Mouse (Mus musculus) CH12.LX (cell line): ENCODE measurements at regions not wholly inside any gene's neighbourhood (a gene's known extent, or its start where the extent isn't known, plus 50 kb on each side); places are given as distances from the start of the nearest gene placed in this dataset.

Experiments used
- DNase-seq: peaks from one replicate; pipeline ENCODE4 v3.0.0-alpha.2; 2013; ENCODE audit errors: extremely low read depth
- H3K27ac ChIP-seq: 2 replicates; pipeline ENCODE4 v1.5.1; 2012; ENCODE audit warnings: low read depth, mild to moderate bottlenecking, control low read depth, moderate library complexity; ENCODE audit not compliant: insufficient read depth
- H3K27me3 ChIP-seq: replicated peaks from 2 replicates; pipeline ENCODE3; 2012; ENCODE audit warnings: inconsistent platforms
- H3K36me3 ChIP-seq, 2 experiments: replicated peaks in 1 of 2; 2 replicates each; pipeline versions ENCODE3 to v1.6.1; 2012; ENCODE audit warnings: inconsistent platforms in 1 of 2, low read length in 1 of 2, mild to moderate bottlenecking in 1 of 2, mixed read lengths in 1 of 2, moderate library complexity in 1 of 2; ENCODE audit not compliant: control insufficient read depth in 1 of 2, insufficient read depth in 1 of 2
- H3K4me1 ChIP-seq, 2 experiments: 2 replicates each; pipeline ENCODE4 v1.6.1; 2012; ENCODE audit warnings: inconsistent platforms in 1 of 2, moderate library complexity in 1 of 2; ENCODE audit not compliant: insufficient read depth in 2 of 2, control insufficient read depth in 1 of 2
- H3K4me2 ChIP-seq: 2 replicates; pipeline ENCODE4 v1.6.1; 2012; ENCODE audit warnings: low read depth, mild to moderate bottlenecking, control low read depth; ENCODE audit not compliant: poor library complexity, insufficient read depth, severe bottlenecking
- H3K4me3 ChIP-seq, 3 experiments: fragments of 150-350 bp in 1 of 3; sonication (generic) in 1 of 3; replicated peaks in 1 of 3; 2 replicates each; pipeline versions ENCODE3 to v1.5.1; 2011 to 2012; ENCODE audit warnings: low read depth in 2 of 3, low read length in 2 of 3, mild to moderate bottlenecking in 2 of 3, moderate library complexity in 2 of 3, control low read depth in 1 of 3, improper control_type of control experiment in 1 of 3, inconsistent platforms in 1 of 3, mixed read lengths in 1 of 3; ENCODE audit not compliant: poor library complexity in 1 of 3
- H3K79me2 ChIP-seq: replicated peaks from 2 replicates; pipeline ENCODE4 v1.6.1; 2012; ENCODE audit warnings: mild to moderate bottlenecking, moderate library complexity; ENCODE audit not compliant: control insufficient read depth, poor library complexity, insufficient read depth, severe bottlenecking; ENCODE audit errors: extremely low read depth
- H3K9ac ChIP-seq: 2 replicates; pipeline ENCODE4 v1.6.1; 2012; ENCODE audit warnings: low read depth, mild to moderate bottlenecking, control low read depth, moderate library complexity; ENCODE audit not compliant: insufficient read depth
- H3K9me3 ChIP-seq: replicated peaks from 2 replicates; pipeline ENCODE3; 2012; ENCODE audit warnings: low read length, inconsistent platforms, mixed read lengths
- CHD1 ChIP-seq: IDR thresholded peaks from 2 replicates; pipeline ENCODE4 v1.6.1; 2012; ENCODE audit warnings: low read depth, low read length, improper control_type of control experiment, inconsistent platforms
- CHD2 ChIP-seq: IDR thresholded peaks from 2 replicates; pipeline ENCODE4 v1.6.1; 2011; ENCODE audit warnings: low read length, improper control_type of control experiment
- CTCF ChIP-seq, 2 experiments: IDR thresholded peaks in 1 of 2; conservative IDR thresholded peaks in 1 of 2; 2 replicates each; pipeline ENCODE4 v1.5.1; 2011 to 2012; ENCODE audit warnings: low read depth in 2 of 2, low read length in 2 of 2, improper control_type of control experiment in 1 of 2, inconsistent platforms in 1 of 2, mild to moderate bottlenecking in 1 of 2, moderate library complexity in 1 of 2
- E2F4 ChIP-seq: IDR thresholded peaks from 2 replicates; pipeline ENCODE4 v1.6.1; 2011; ENCODE audit warnings: low read depth, low read length, improper control_type of control experiment; ENCODE audit not compliant: insufficient replicate concordance
- EP300 ChIP-seq: IDR thresholded peaks from 2 replicates; pipeline ENCODE4 v1.6.1; 2011; ENCODE audit warnings: low read length, improper control_type of control experiment
- GABPA ChIP-seq: IDR thresholded peaks from 2 replicates; pipeline ENCODE4 v1.6.1; 2012; ENCODE audit warnings: low read depth, low read length, improper control_type of control experiment, inconsistent platforms; ENCODE audit not compliant: insufficient replicate concordance
- IRF4 ChIP-seq: IDR thresholded peaks from 2 replicates; pipeline ENCODE4 v1.6.1; 2014; ENCODE audit warnings: low read depth, mild to moderate bottlenecking, inconsistent platforms, low read length, improper control_type of control experiment
- KAT2A ChIP-seq: IDR thresholded peaks from 2 replicates; pipeline ENCODE4 v1.6.1; 2012; ENCODE audit warnings: low read length, improper control_type of control experiment, inconsistent platforms; ENCODE audit not compliant: insufficient replicate concordance
- MAZ ChIP-seq: IDR thresholded peaks from 2 replicates; pipeline ENCODE4 v1.6.1; 2012; ENCODE audit warnings: low read depth, mild to moderate bottlenecking, inconsistent platforms, low read length, improper control_type of control experiment, moderate library complexity
- MXI1 ChIP-seq: IDR thresholded peaks from 2 replicates; pipeline ENCODE4 v1.6.1; 2011; ENCODE audit warnings: mild to moderate bottlenecking, low read depth, low read length, improper control_type of control experiment
- MYC ChIP-seq: IDR thresholded peaks from 2 replicates; pipeline ENCODE4 v1.6.1; 2011; ENCODE audit warnings: low read depth, mild to moderate bottlenecking, improper control_type of control experiment, low read length
- NELFE ChIP-seq: IDR thresholded peaks from 2 replicates; pipeline ENCODE4 v1.6.1; 2011; ENCODE audit warnings: low read depth, low read length, improper control_type of control experiment
- RAD21 ChIP-seq: IDR thresholded peaks from 2 replicates; pipeline ENCODE4 v1.6.1; 2011; ENCODE audit warnings: low read depth, mild to moderate bottlenecking, low read length, improper control_type of control experiment, moderate library complexity
- SMC3 ChIP-seq: IDR thresholded peaks from 2 replicates; pipeline ENCODE4 v1.6.1; 2011; ENCODE audit warnings: low read depth, low read length, improper control_type of control experiment
- TBP ChIP-seq: conservative IDR thresholded peaks from 2 replicates; pipeline ENCODE4 v1.6.1; 2011; ENCODE audit warnings: low read depth, low read length, improper control_type of control experiment
- UBTF ChIP-seq: IDR thresholded peaks from 2 replicates; pipeline ENCODE4 v1.6.1; 2012; ENCODE audit warnings: low read depth, mild to moderate bottlenecking, inconsistent platforms, low read length, improper control_type of control experiment, moderate library complexity
- USF1 ChIP-seq: IDR thresholded peaks from 2 replicates; pipeline ENCODE4 v1.6.1; 2014; ENCODE audit warnings: low read depth, mild to moderate bottlenecking, inconsistent platforms, low read length, improper control_type of control experiment
- ZC3H11A ChIP-seq: IDR thresholded peaks from 2 replicates; pipeline ENCODE4 v1.6.1; 2012; ENCODE audit warnings: low read depth, mild to moderate bottlenecking, inconsistent platforms, low read length, improper control_type of control experiment
- ZMIZ1 ChIP-seq: IDR thresholded peaks from 2 replicates; pipeline ENCODE4 v1.6.1; 2012; ENCODE audit warnings: low read depth, mild to moderate bottlenecking, inconsistent platforms, low read length, improper control_type of control experiment
- ZNF384 ChIP-seq: IDR thresholded peaks from 2 replicates; pipeline ENCODE4 v1.6.1; 2012; ENCODE audit warnings: low read depth, low read length, improper control_type of control experiment, inconsistent platforms
- dilution Hi-C: fragments of 300-500 bp; cut with MboI; formaldehyde crosslinking; loops from 2 replicates; pipeline ENCODE4 v1.14.3; 2020; ENCODE audit warnings: low sequenced_read_pairs; ENCODE audit not compliant: extremely low pct_unique_long_range_greater_than_20kb, extremely low pct_ligation_motif_present
- in situ Hi-C: fragments of 300-500 bp; cut with MboI; formaldehyde crosslinking; loops from 3 replicates; pipeline ENCODE4 v1.14.3; 2019; ENCODE audit warnings: low sequenced_read_pairs, low pct_ligation_motif_present, low pct_unique_long_range_greater_than_20kb, mixed read lengths

DNA sequence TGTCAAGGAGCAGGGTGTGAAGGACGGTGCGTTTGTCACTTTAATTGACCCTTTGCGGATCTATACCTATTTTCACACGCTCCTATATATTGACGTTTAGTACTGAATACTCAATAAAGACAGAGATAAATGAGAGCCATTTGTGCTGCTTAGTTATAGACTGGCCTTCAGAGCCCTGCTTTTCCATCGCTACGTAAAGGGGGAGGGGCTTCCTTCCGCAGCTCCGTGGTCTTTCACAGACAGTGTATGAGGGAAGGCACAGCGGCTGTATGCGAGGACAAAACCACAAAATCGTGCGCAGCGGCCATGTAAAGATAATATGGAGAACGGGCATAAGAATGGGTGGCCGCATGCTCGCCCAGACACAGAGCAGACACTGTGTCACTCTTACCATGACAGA, 58.4 kb upstream of the Pced1b start:
- DNase-seq = no peak
- Histone ChIP-seq H3K79me2 (no peaks in the 10 kb centered on the region), H3K4me3 (no peak overlapping the region), H3K36me3 (no peaks in the 10 kb centered on the region), H3K4me2 (no peak overlapping the region), H3K4me1 (no peaks in the 10 kb centered on the region), H3K27me3 (no peaks in the 10 kb centered on the region), H3K27ac (no peak overlapping the region), H3K9me3 (no peaks in the 10 kb centered on the region), H3K9ac (no peak overlapping the region)
- dilution Hi-C loops = no loop called here
- TF ChIP-seq MYC = no peak
- no peak for TF ChIP-seq MAZ
- no peak for TF ChIP-seq ZNF384
- no peak for TF ChIP-seq GABPA
- TF ChIP-seq RAD21 = no peak
- no peak for TF ChIP-seq IRF4
- TF ChIP-seq E2F4 = no peak
- TF ChIP-seq USF1 = no peak
- TF ChIP-seq NELFE = no peak
- no peak for TF ChIP-seq ZMIZ1
- in situ Hi-C loops = no loop called here

DNA sequence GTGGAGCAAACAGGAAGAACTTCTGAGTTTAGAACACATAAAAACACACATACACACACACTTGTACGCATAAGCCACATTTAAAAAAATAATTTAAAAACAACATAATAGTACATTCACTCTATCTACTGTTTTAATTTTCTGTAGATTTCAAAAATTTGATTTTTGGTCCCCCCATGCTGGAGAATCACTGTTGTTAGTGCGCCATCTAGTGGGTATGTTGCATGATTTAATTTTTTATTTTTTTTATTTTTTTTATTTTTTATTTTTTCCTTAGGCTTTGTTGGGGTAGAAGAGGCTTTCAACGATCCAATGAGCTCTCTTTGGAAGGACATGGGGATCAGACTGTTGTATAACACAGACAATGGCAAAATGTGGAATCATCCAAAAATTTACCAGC, 59.1 kb upstream of the Pced1b start:
- no peak overlapping the region for H3K4me3 ChIP-seq
- no peak overlapping the region for H3K9ac ChIP-seq
- in situ Hi-C loops = no loop called here
- no peaks in the 10 kb centered on the region for H3K79me2 ChIP-seq
- H3K36me3 ChIP-seq = no peaks in the 10 kb centered on the region
- H3K4me1 ChIP-seq = peaks cover under 1 to 6% of the 10 kb centered on the region in 2 experiments
- TF ChIP-seq SMC3 = peak; percentile 50
- peak in 1 of 2 experiments; percentile 71; a peak in 2 of 4 replicates for TF ChIP-seq CTCF (conservative IDR thresholded peaks at IDR 0.05 in 1 of 2, IDR thresholded peaks at IDR 0.05 in 1 of 2; ENCODE audit: low read depth in 2 of 2, low read length in 2 of 2)
- TF ChIP-seq CHD2 = no peak
- peak; percentile 78 for TF ChIP-seq RAD21
- TF ChIP-seq ZNF384 = peak; percentile 99
- TF ChIP-seq UBTF = no peak
- TF ChIP-seq TBP = no peak
- no peak for TF ChIP-seq CHD1
- no peak for TF ChIP-seq USF1
- no peak for TF ChIP-seq EP300
- TF ChIP-seq ZC3H11A = peak; percentile 39
- TF ChIP-seq MXI1 = no peak
- no peak for TF ChIP-seq KAT2A
- H3K27me3 ChIP-seq = no peaks in the 10 kb centered on the region
- H3K4me2 ChIP-seq = no peak overlapping the region
- H3K9me3 ChIP-seq = no peaks in the 10 kb centered on the region
- no peak overlapping the region for H3K27ac ChIP-seq
- no peak for DNase-seq
- dilution Hi-C loops = no loop called here
